Mouse (Mus musculus): ENCODE measurements around the gene Vmn1r48.
"Not testable (repeated sequence)": the region's sequence is repeated elsewhere in the genome, so short reads cannot be mapped to it uniquely, and the experiment has no call there.

DNA sequence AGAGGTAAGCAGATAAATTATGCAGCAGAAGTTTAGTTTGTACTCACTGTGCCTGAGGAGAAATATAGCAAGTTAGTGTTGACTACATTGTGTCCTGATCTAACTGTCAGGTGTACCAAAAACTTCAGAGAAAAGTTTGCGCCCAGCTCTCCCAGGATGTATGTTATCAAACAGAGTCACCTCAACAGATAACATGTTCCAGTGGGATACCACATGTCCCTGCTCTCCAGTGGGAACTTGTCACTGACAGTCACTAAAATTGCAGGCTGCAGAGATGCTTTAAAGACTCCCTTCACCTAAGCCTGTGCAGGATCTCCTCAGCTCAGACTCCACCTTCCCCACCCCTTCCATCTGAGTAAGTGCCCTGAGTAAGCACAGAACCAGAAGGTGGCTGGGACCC lies 20.8 kb downstream of the Vmn1r48 start, which contains the start of gene Vmn1r47:
- not testable (repeated sequence) for TF ChIP-seq CTCF (IDR thresholded peaks at IDR 0.05; ENCODE audit: low read depth, low read length); POLR2A (IDR thresholded peaks at IDR 0.05; ENCODE audit: borderline replicate concordance, low read depth, low read length)
